Mouse (Mus musculus) ES-E14 (cell line): ENCODE measurements around the gene Zdhhc24. TPM values are rescaled to one million over a fixed set of nuclear protein-coding genes. Genes with fewer than 3 reads are reported as not detected.

ENCODE experiments used
- DNase-seq: peaks from one replicate; pipeline ENCODE4 v3.0.0-alpha.2; 2013; ENCODE audit warnings: low read depth, low spot score
- H3K27ac ChIP-seq: 2 replicates; pipeline ENCODE4 v1.5.1; 2012; ENCODE audit warnings: low read depth, mild to moderate bottlenecking, low read length, moderate library complexity, mixed read lengths; ENCODE audit not compliant: poor library complexity, insufficient read depth, severe bottlenecking
- H3K36me3 ChIP-seq: 2 replicates; pipeline ENCODE4 v1.6.1; 2012; ENCODE audit warnings: mild to moderate bottlenecking, low read length, moderate library complexity, mixed read lengths; ENCODE audit not compliant: control insufficient read depth, poor library complexity, insufficient read depth, severe bottlenecking
- H3K4me1 ChIP-seq, 2 experiments: fragments of 150-350 bp in 1 of 2; sonication (generic) in 1 of 2; 2 replicates each; pipeline ENCODE4 v1.6.1; 2012; ENCODE audit warnings: low read length in 2 of 2, mild to moderate bottlenecking in 1 of 2, mixed read lengths in 1 of 2; ENCODE audit not compliant: control insufficient read depth in 2 of 2, insufficient read depth in 2 of 2, poor library complexity in 1 of 2
- H3K4me3 ChIP-seq, 2 experiments: fragments of 150-350 bp in 1 of 2; sonication (generic) in 1 of 2; 2 replicates each; pipeline ENCODE4 v1.5.1; 2012; ENCODE audit warnings: low read length in 2 of 2, low read depth in 1 of 2, mild to moderate bottlenecking in 1 of 2, mixed read lengths in 1 of 2; ENCODE audit not compliant: insufficient read depth in 1 of 2, poor library complexity in 1 of 2, severe bottlenecking in 1 of 2
- H3K9ac ChIP-seq: 2 replicates; pipeline ENCODE4 v1.6.1; 2012; ENCODE audit warnings: low read depth, mild to moderate bottlenecking, low read length, mixed read lengths; ENCODE audit not compliant: poor library complexity, insufficient read depth, severe bottlenecking
- H3K9me3 ChIP-seq: fragments of 150-350 bp; sonication (generic); 2 replicates; pipeline ENCODE4 v1.6.1; 2012; ENCODE audit warnings: low read depth, mild to moderate bottlenecking, low read length; ENCODE audit not compliant: control insufficient read depth, insufficient read depth
- CHD2 ChIP-seq: IDR thresholded peaks from 2 replicates; pipeline ENCODE4 v1.6.1; 2014; ENCODE audit warnings: mild to moderate bottlenecking, low read depth, low read length, inconsistent platforms
- HCFC1 ChIP-seq: IDR thresholded peaks from 2 replicates; pipeline ENCODE4 v1.6.1; 2012; ENCODE audit warnings: low read length, inconsistent platforms, borderline replicate concordance; ENCODE audit not compliant: insufficient read depth
- MAFK ChIP-seq: IDR thresholded peaks from 2 replicates; pipeline ENCODE4 v1.6.1; 2014; ENCODE audit warnings: mild to moderate bottlenecking, low read depth, low read length, inconsistent platforms; ENCODE audit not compliant: insufficient read depth
- ZC3H11A ChIP-seq: IDR thresholded peaks from 2 replicates; pipeline ENCODE4 v1.6.1; 2012; ENCODE audit warnings: low read depth, mild to moderate bottlenecking, inconsistent platforms, low read length, borderline replicate concordance
- ZNF384 ChIP-seq: IDR thresholded peaks from 2 replicates; pipeline ENCODE4 v1.6.1; 2012; ENCODE audit warnings: low read depth, low read length, inconsistent platforms
- in situ Hi-C, 2 experiments: fragments of 600-800 bp; cut with MboI; formaldehyde crosslinking; loops; one replicate each; pipeline ENCODE4 v1.15.1; 2025; ENCODE audit warnings: low sequenced_read_pairs in 2 of 2, inconsistent platforms in 1 of 2; ENCODE audit not compliant: unreplicated experiment in 2 of 2
- total RNA-seq: library from RNA; depleted of rRNA; stranded (reverse); fragments of 300-350 nt; gene quantifications from 2 replicates; pipeline ENCODE4 v1.2.3, GENCODE M21; 2012

Gene Zdhhc24
- total RNA-seq, 1 experiment, result 12.4 TPM

DNA sequence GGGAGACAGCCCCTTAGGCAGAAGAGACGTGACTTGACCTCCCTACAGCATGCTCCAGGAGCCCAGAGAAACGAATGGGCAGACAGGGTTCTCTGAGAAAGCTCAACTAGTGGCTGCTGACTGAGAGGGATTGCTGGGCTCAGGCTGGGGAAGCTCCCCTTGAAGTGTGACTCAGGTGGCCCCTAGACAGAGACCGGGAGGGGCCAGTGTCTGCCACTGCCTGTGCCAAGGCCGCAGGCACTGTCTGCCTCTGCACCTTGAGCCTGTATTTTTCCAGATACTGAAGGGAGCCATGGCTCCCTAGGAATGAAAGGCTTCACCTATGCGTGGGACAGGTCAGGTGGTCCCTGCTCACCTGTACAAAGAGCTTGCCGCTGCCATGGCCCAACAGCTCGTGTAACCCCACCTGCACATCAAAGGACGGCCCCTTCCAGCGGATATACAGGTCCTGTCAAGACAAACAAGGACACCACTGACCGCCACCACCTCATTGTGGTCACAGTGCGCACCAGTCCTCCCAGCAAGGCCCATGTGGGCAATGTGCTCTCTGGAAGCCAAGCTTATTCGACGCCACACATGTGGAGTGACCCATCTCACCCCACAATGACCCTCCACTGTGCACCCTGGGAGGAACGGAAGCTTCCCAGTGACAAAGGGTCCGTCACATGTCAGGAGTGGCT is 37.6 kb downstream of the Zdhhc24 start:
- Histone ChIP-seq H3K9me3 (no peaks in the 10 kb centered on the region), H3K4me1 (no peaks in the 10 kb centered on the region), H3K36me3 (peaks cover 72% of the 10 kb centered on the region), H3K4me3 (no peak overlapping the region), H3K27ac (no peak overlapping the region), H3K9ac (no peak overlapping the region)
- no peak for DNase-seq
- in situ Hi-C loops, result no loop called here
- TF ChIP-seq HCFC1, result no peak
- no peak for TF ChIP-seq ZNF384
- no peak for TF ChIP-seq ZC3H11A
- no peak for TF ChIP-seq MAFK
- TF ChIP-seq CHD2, result no peak

GRCm38 (mm10) chr19:4916827-4917226 is 38.4 kb downstream of the Zdhhc24 start:
- peaks cover 79% of the 10 kb centered on the region for H3K36me3 ChIP-seq
- TF ChIP-seq ZNF384 (no peak), ZC3H11A (no peak), CHD2 (no peak), MAFK (no peak), HCFC1 (no peak)

DNA sequence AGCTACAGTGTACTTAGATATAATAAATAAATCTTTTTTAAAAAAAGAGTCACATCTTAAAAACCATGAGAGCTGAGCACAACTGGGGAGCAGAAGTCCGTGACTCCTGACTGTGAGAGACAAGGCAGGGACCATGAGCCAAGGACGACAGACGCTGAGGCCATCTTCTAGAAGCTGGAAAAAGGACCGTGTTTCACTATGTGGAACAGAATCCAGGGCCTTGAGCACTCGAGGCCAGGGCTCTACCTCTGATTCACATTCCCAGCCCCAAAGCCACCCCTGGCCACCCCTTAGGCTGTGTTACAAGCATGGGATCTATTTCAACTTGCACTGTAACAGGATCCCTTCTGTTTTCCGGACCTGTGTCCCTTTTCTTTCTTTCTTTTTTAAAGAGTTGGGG is 41.2 kb downstream of the Zdhhc24 start:
- no peak for TF ChIP-seq ZC3H11A
- no peak for TF ChIP-seq CHD2
- no peak for TF ChIP-seq ZNF384
- TF ChIP-seq HCFC1, result no peak
- no peak for TF ChIP-seq MAFK
- Histone ChIP-seq H3K9me3 (no peaks in the 10 kb centered on the region), H3K4me3 (no peak overlapping the region), H3K4me1 (no peaks in the 10 kb centered on the region), H3K36me3 (peaks cover 82% of the 10 kb centered on the region), H3K27ac (no peak overlapping the region), H3K9ac (no peak overlapping the region)
- DNase-seq, result no peak
- in situ Hi-C loops, result no loop called here

More at GRCm38 (mm10) chr19:4916827-4917226, 38.4 kb downstream of the Zdhhc24 start:
- Histone ChIP-seq H3K27ac (no peak overlapping the region), H3K9ac (no peak overlapping the region), H3K4me3 (no peak overlapping the region), H3K9me3 (no peaks in the 10 kb centered on the region), H3K4me1 (no peaks in the 10 kb centered on the region)
- DNase-seq, result no peak
- in situ Hi-C loops, result no loop called here

- peak; percentile 47 for DNase-seq
- peak overlapping the region; percentile 2; the same call in 1 of the 2 replicates for H3K27ac ChIP-seq
- H3K36me3 ChIP-seq, result peaks cover 44% of the 10 kb centered on the region
- in situ Hi-C loops, result no loop called here
- TF ChIP-seq ZNF384, result peak; percentile 91
- no peak for TF ChIP-seq ZC3H11A
- peaks cover 0 to 15% of the 10 kb centered on the region in 2 experiments; a peak in 2 of 4 replicates for H3K4me1 ChIP-seq
- H3K9ac ChIP-seq, result peak overlapping the region; percentile 57; the same call in 1 of the 2 replicates
- H3K9me3 ChIP-seq, result no peaks in the 10 kb centered on the region
- peak overlapping the region in 1 of 2 experiments; percentile 20; a peak in 1 of 4 replicates for H3K4me3 ChIP-seq
These were observed 46.8 kb downstream of the Zdhhc24 start for GRCm38 (mm10) chr19:4925121-4925860.
